Mouse (Mus musculus) E14TG2a.4 (cell line): ENCODE measurements around the gene M6pr.
"Not testable (repeated sequence)": the region's sequence is repeated elsewhere in the genome, so short reads cannot be mapped to it uniquely, and the experiment has no call there.

Experiments
- H3K27me3 ChIP-seq: 2 replicates; pipeline ENCODE4 v1.6.1; 2014; ENCODE audit warnings: low read length, control low read depth; ENCODE audit not compliant: insufficient read depth
- H3K36me3 ChIP-seq: 2 replicates; pipeline ENCODE4 v1.6.1; 2014; ENCODE audit warnings: low read length, control low read depth; ENCODE audit not compliant: insufficient read depth
- H3K4me1 ChIP-seq: replicated peaks from 2 replicates; pipeline ENCODE4 v1.6.1; 2014; ENCODE audit warnings: low read depth, low read length, control low read depth
- H3K4me3 ChIP-seq: replicated peaks from 2 replicates; pipeline ENCODE4 v1.5.1; 2014; ENCODE audit warnings: mild to moderate bottlenecking, low read length
- H3K9me3 ChIP-seq: 2 replicates; pipeline ENCODE4 v1.6.1; 2014; ENCODE audit warnings: low read length, control low read depth
- CTCF ChIP-seq: conservative IDR thresholded peaks from 2 replicates; pipeline ENCODE4 v1.5.1; 2014; ENCODE audit warnings: low read length
- NANOG ChIP-seq: IDR thresholded peaks from 2 replicates; pipeline ENCODE4 v1.6.1; 2014; ENCODE audit warnings: borderline replicate concordance, low read length, mixed read lengths
- POU5F1 ChIP-seq: IDR thresholded peaks from 2 replicates; pipeline ENCODE4 v1.6.1; 2014; ENCODE audit warnings: low read length, borderline replicate concordance

Gene M6pr

GRCm38 (mm10) chr6:122343719-122344118 is 35.2 kb downstream of the M6pr start:
- Histone ChIP-seq H3K4me3 (peak overlapping the region; percentile 66), H3K27me3 (no peaks in the 10 kb centered on the region), H3K9me3 (no peaks in the 10 kb centered on the region), H3K4me1 (peaks cover 59% of the 10 kb centered on the region), H3K36me3 (peaks cover 11% of the 10 kb centered on the region)
- TF ChIP-seq NANOG (no peak), POU5F1 (no peak), CTCF (no peak)

DNA sequence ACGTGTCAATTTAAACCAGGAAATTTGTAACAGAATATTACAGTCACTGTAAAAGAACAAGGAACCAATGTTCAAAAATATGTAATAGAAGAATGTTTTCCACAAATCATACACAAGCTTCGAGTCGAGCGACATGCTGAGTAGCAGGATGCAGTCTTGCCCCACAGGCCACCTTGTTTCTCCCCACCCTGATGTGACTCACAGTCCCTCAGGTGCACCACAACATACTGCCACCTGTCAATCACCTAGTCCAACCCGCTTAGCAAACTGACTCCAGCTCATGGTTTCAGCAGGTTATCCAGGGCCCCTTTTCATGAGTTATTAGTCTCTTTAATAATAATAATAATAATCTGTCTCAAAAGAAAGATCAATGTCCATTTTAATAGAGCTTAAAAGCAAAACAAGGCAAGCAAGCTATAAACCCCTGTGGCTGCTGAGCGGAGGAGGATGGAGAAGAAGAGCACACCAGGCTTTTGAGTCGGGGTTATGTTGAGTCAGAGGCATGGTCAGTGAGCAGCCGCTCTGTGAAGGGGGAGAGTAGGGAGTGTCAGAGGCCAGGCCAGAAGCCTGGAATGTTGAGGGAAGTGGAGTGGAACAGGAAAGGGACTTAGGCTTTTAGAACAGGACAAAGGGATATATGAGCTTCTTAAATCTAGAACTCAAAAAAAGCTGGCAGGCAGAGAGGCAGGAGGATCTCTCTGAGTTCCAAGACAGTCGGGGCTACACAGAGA is 36.0 kb downstream of the M6pr start:
- Histone ChIP-seq H3K27me3 (no peaks in the 10 kb centered on the region), H3K4me1 (peaks cover 64% of the 10 kb centered on the region), H3K36me3 (peaks cover 11% of the 10 kb centered on the region), H3K9me3 (no peaks in the 10 kb centered on the region), H3K4me3 (peak overlapping the region; percentile 66)
- no peak for TF ChIP-seq POU5F1
- no peak for TF ChIP-seq NANOG
- no peak for TF ChIP-seq CTCF

GRCm38 (mm10) chr6:122345731-122346130 is 37.2 kb downstream of the M6pr start:
- TF ChIP-seq POU5F1 (no peak), NANOG (no peak), CTCF (no peak)
- Histone ChIP-seq H3K9me3 (no peaks in the 10 kb centered on the region), H3K27me3 (no peaks in the 10 kb centered on the region)

DNA sequence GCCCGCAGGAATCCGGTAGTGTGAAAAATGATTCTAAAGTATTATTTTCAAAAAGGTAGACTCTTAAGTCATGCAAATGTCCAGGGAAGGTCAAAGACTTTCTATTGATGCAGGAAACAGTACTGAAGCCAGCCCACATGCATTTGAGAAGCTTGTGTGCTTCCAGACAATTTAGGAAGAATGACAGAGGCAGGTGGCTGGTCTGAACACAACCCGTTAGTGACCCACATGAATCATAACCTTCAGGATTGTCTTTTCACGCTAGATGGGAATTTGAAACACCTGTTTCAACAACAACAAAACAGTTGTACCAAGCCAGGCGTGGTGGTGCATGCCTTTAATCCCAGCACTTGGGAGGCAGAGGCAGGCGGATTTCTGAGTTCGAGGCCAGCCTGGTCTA is 37.9 kb downstream of the M6pr start:
- Histone ChIP-seq H3K27me3 (no peaks in the 10 kb centered on the region), H3K9me3 (no peaks in the 10 kb centered on the region), H3K36me3 (peaks cover 11% of the 10 kb centered on the region), H3K4me3 (peak overlapping the region; percentile 66), H3K4me1 (peaks cover 80% of the 10 kb centered on the region)
- TF ChIP-seq CTCF (no peak), NANOG (no peak), POU5F1 (no peak)

More at GRCm38 (mm10) chr6:122345731-122346130, 37.2 kb downstream of the M6pr start:
- peaks cover 11% of the 10 kb centered on the region for H3K36me3 ChIP-seq
- H3K4me3 ChIP-seq = peak overlapping the region; percentile 66
- peaks cover 76% of the 10 kb centered on the region for H3K4me1 ChIP-seq

- not testable (repeated sequence) for H3K9me3 ChIP-seq, H3K27me3 ChIP-seq, H3K4me3 ChIP-seq
- Histone ChIP-seq H3K36me3 (peaks cover 11% of the 10 kb centered on the region), H3K4me1 (peaks cover 86% of the 10 kb centered on the region)
These were observed 38.8 kb downstream of the M6pr start for GRCm38 (mm10) chr6:122347326-122347725.

- peak overlapping the region; percentile 63 for H3K4me3 ChIP-seq
- no peaks in the 10 kb centered on the region for H3K27me3 ChIP-seq
- TF ChIP-seq POU5F1 = no peak
- no peak for TF ChIP-seq NANOG
- TF ChIP-seq CTCF = no peak
- H3K36me3 ChIP-seq = no peaks in the 10 kb centered on the region
- H3K9me3 ChIP-seq = no peaks in the 10 kb centered on the region
- peaks cover 41% of the 10 kb centered on the region for H3K4me1 ChIP-seq
These were observed 47.4 kb downstream of the M6pr start for GRCm38 (mm10) chr6:122355909-122356308.

- no peak for TF ChIP-seq CTCF
- TF ChIP-seq POU5F1 = no peak
- TF ChIP-seq NANOG = no peak
- Histone ChIP-seq H3K36me3 (no peaks in the 10 kb centered on the region), H3K4me3 (no peak overlapping the region), H3K9me3 (no peaks in the 10 kb centered on the region), H3K27me3 (no peaks in the 10 kb centered on the region), H3K4me1 (peaks cover 31% of the 10 kb centered on the region)
These were observed 48.6 kb downstream of the M6pr start for GRCm38 (mm10) chr6:122357089-122357488.

DNA sequence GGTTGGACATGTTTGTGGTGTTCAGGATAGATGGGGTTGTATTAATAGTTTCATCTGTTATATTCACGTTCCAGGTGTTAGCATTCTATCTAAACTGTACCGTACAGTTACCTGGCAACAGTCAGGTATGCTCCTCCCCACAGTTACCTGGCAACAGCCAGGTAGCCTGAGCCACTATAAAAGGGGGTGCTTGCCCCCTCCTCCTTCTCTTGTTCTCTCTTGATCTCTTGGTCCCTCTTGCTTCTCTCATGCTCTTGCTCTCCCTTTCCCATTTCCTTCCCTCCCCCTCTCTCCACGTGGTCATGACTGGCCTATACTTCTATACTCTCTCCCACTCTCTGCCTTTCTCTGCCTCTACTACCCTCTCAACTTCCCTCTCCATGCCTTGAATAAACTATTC is 57.2 kb downstream of the M6pr start:
- Histone ChIP-seq H3K4me3 (peak overlapping the region; percentile 33), H3K4me1 (peaks cover 65% of the 10 kb centered on the region), H3K27me3 (no peaks in the 10 kb centered on the region), H3K9me3 (peaks cover 5% of the 10 kb centered on the region), H3K36me3 (peaks cover 3% of the 10 kb centered on the region; the same call in 1 of the 2 replicates)
- TF ChIP-seq CTCF (no peak), POU5F1 (no peak), NANOG (no peak)

- peaks cover 71% of the 10 kb centered on the region for H3K4me1 ChIP-seq
- no peaks in the 10 kb centered on the region for H3K27me3 ChIP-seq
- peaks cover 3% of the 10 kb centered on the region; the same call in 1 of the 2 replicates for H3K36me3 ChIP-seq
- peak overlapping the region; percentile 33 for H3K4me3 ChIP-seq
- H3K9me3 ChIP-seq = peaks cover 5% of the 10 kb centered on the region
- TF ChIP-seq NANOG (peak; percentile 30; the same call in 1 of the 2 replicates), CTCF (no peak), POU5F1 (no peak)
These were observed 57.8 kb downstream of the M6pr start for GRCm38 (mm10) chr6:122366287-122366686.
